Mouse (Mus musculus) ES-E14 (cell line): ENCODE results near the gene Ren1.

Experiments
- CHD2 ChIP-seq: IDR thresholded peaks from 2 replicates; pipeline ENCODE4 v1.6.1; 2014; ENCODE audit warnings: mild to moderate bottlenecking, low read depth, low read length, inconsistent platforms
- HCFC1 ChIP-seq: IDR thresholded peaks from 2 replicates; pipeline ENCODE4 v1.6.1; 2012; ENCODE audit warnings: low read length, inconsistent platforms, borderline replicate concordance; ENCODE audit not compliant: insufficient read depth
- ZC3H11A ChIP-seq: IDR thresholded peaks from 2 replicates; pipeline ENCODE4 v1.6.1; 2012; ENCODE audit warnings: low read depth, mild to moderate bottlenecking, inconsistent platforms, low read length, borderline replicate concordance
- ZNF384 ChIP-seq: IDR thresholded peaks from 2 replicates; pipeline ENCODE4 v1.6.1; 2012; ENCODE audit warnings: low read depth, low read length, inconsistent platforms

DNA sequence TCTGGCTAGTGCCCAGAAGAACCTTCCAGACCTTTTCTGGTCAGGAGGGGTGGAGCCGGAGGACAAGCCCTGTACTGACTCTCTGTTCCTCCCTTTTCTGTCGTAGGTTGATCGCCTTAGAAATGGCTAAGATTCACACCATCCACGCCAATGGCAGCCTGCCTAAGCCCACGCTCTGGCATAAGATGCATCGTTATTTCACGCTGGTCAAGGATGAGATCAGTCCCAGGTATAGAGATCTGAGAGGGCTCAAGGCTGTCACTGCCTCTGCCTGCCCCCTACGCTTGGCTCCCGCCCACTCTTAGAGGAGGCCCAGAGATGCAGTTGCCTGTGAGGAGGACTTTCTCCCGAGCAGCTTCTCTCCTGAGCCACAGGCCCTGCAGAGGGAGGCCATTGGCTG is 18.3 kb downstream of the Ren1 start:
- TF ChIP-seq ZC3H11A (no peak), HCFC1 (no peak), ZNF384 (no peak), CHD2 (no peak)
